In the genomic region with DNA sequence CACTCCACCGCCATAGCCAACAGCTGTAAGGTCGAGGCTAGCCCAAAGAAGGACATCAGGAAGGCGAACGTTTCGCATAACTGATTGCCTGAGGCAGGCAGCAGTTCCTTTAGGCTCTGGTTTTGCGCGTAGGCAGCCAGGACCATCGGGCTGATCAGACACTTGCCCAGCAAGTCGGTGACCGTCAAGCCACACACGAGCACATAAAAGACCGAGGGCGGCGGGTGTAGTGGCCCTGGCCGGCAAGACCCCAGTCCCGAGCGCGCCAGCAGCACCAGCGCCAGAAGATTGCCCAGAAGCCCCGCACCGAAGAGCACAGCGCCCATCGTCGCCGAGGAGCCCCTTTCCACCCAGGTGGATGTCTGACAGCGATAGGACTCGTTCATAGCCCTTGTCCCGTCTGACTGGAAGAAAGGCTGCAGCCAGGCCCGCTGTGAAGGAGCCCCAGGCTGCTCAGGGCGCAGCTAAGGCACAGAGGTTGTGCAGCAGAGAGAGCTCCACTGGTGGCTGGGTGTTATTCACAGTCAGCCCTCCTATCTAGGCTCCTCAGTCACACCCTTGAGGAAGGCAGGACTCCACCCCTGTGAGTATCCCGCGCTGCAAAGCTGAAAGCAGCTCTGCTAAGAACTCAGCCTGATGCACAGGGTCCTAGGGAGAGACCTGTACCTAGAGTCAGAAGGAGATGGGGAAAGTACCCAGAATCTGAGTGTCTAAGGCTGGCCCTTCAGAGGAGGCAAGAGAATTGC, we compare ENCODE assay signal across 10 mouse cellular contexts. TPM values are rescaled to one million over a fixed set of nuclear protein-coding genes. Genes with fewer than 3 reads are reported as not detected.
DNase-seq lines count a peak whose midpoint lies in the region; ATAC-seq and TF ChIP-seq lines count a peak whose summit lies in the region.
"Had no signal": no experiment of that assay in that cellular context is flagged by ENCODE, and none has a peak within 500 bp of the region (broad histone marks: within the 10 kb centered on the region; RNA-seq: fewer than 3 reads in every experiment).

TSS of gene Ptgdr (minus strand) at position 508 of the 746 bp plus-strand sequence.

- peak within 1 kb of the TSS; percentile 50 for H3K4me2 ChIP-seq in kidney, embryonic 16.5 days (replicated peaks; ENCODE audit: low read depth, low read length)
- H3K4me2 ChIP-seq in hindbrain, embryonic 15.5 days, result peak within 1 kb of the TSS; percentile 80

- WGBS in kidney, embryonic 16.5 days, result under 1% methylated on average over 32 of the region's 32 CpGs
- WGBS in hindbrain, embryonic 15.5 days, result 2% methylated on average over 32 of the region's 32 CpGs
- 5% methylated on average over 32 of the region's 32 CpGs for WGBS in thymus, adult 2 months

- no peak for DNase-seq in kidney, adult 18-20 months
- DNase-seq in embryo, embryonic 10 days (ENCODE audit: low spot score), result peak; percentile 28
- DNase-seq in neural tube, embryonic 10.5 days (ENCODE audit: extremely low spot score, low spot score), result peak; percentile 31
- no peak for DNase-seq in frontal cortex, adult 2 months (ENCODE audit: extremely low spot score in 1 of 2, low spot score in 1 of 2)
- DNase-seq in urinary bladder, postnatal 4 days (ENCODE audit: low spot score in 2 of 2), result no peak
- DNase-seq in thymus, adult 2 months, result no peak

- peak within 1 kb of the TSS; percentile 33 for H3K4me3 ChIP-seq in kidney, embryonic 16.5 days (ENCODE audit: low read length)
- peak within 1 kb of the TSS; percentile 43 for H3K4me3 ChIP-seq in hindbrain, embryonic 15.5 days
- no peak within 1 kb of the TSS for H3K4me3 ChIP-seq in thymus, adult 2 months (ENCODE audit: control insufficient read depth, insufficient read depth, low read length)

- H3K27ac ChIP-seq in kidney, embryonic 16.5 days (ENCODE audit: low read length), result no peak within 1 kb of the TSS
- H3K27ac ChIP-seq in hindbrain, embryonic 15.5 days (replicated peaks), result no peak within 1 kb of the TSS
- H3K27ac ChIP-seq in thymus, adult 2 months (ENCODE audit: control insufficient read depth, insufficient read depth, low read length), result no peak within 1 kb of the TSS

- H3K9me3 ChIP-seq in kidney, embryonic 16.5 days (ENCODE audit: low read length), result no peaks in the 10 kb centered on the region
- H3K9me3 ChIP-seq in hindbrain, embryonic 15.5 days, result no peaks in the 10 kb centered on the region
- H3K9me3 ChIP-seq: G1E had no signal

- no peaks in the 10 kb centered on the region for H3K36me3 ChIP-seq in kidney, embryonic 16.5 days (ENCODE audit: insufficient read depth, low read length)
- H3K36me3 ChIP-seq in hindbrain, embryonic 15.5 days, result no peaks in the 10 kb centered on the region
- no peaks in the 10 kb centered on the region for H3K36me3 ChIP-seq in thymus, adult 2 months (ENCODE audit: control insufficient read depth, insufficient read depth, low read length)
- H3K36me3 ChIP-seq: G1E had no signal

- H3K9ac ChIP-seq in kidney, embryonic 16.5 days (replicated peaks; ENCODE audit: low read length), result no peak within 1 kb of the TSS; the same call in 1 of the 2 replicates
- peak within 1 kb of the TSS; percentile 45 for H3K9ac ChIP-seq in hindbrain, embryonic 15.5 days

- TF ChIP-seq CTCF in thymus, adult 2 months (IDR thresholded peaks at IDR 0.05; ENCODE audit: borderline replicate concordance, control insufficient read depth, extremely low read depth, insufficient read depth, low read length, poor library complexity), result no peak

- no peak for TF ChIP-seq POLR2A in thymus, adult 2 months (IDR thresholded peaks at IDR 0.05; ENCODE audit: control insufficient read depth, extremely low read depth, insufficient read depth, low read length, poor library complexity)

- peak; percentile 63; the same call in 1 of the 2 replicates for ATAC-seq in kidney, embryonic 16.5 days (ENCODE audit: low FRiP score, low TSS enrichment)
- peak; percentile 62 for ATAC-seq in hindbrain, embryonic 15.5 days (ENCODE audit: low FRiP score, low read depth)

- peaks cover 25% of the 10 kb centered on the region for H3K27me3 ChIP-seq in kidney, embryonic 16.5 days (ENCODE audit: insufficient read depth, low read length)
- peaks cover 19% of the 10 kb centered on the region for H3K27me3 ChIP-seq in hindbrain, embryonic 15.5 days
- H3K27me3 ChIP-seq in thymus, adult 2 months (ENCODE audit: control insufficient read depth, insufficient read depth, low read length), result no peaks in the 10 kb centered on the region

- H3K4me1 ChIP-seq in kidney, embryonic 16.5 days (ENCODE audit: insufficient read depth, low read length), result 0 out of 2 replicates have a peak, but pooled peaks cover 5% of the 10 kb centered on the region
- peaks cover 15% of the 10 kb centered on the region for H3K4me1 ChIP-seq in hindbrain, embryonic 15.5 days (replicated peaks)
- no peaks in the 10 kb centered on the region for H3K4me1 ChIP-seq in thymus, adult 2 months (replicated peaks; ENCODE audit: control insufficient read depth, insufficient read depth, low read length)

RNA-seq across cellular contexts. Expression of gene Ptgdr, which starts in this region (rescaled TPM):
- polyA plus RNA-seq in kidney, embryonic 16.5 days (2015; fragmentation: Nextera tagmentation; extraction: Ambion mirVana), result not detected in 2 replicates
- 0.34 and 0.41 TPM in 2 replicates for polyA plus RNA-seq in hindbrain, embryonic 15.5 days (2015; fragmentation: Nextera tagmentation; extraction: Ambion mirVana)
- polyA plus RNA-seq in frontal cortex, adult 2 months (2012; rRNA removed), result 0.84 and 1.3 TPM in 2 replicates
- 0.66 and 0.68 TPM in 2 replicates for polyA plus RNA-seq in thymus, adult 2 months (2012; rRNA removed)
- polyA plus RNA-seq: G1E; liver, embryonic 16.5 days had no signal

Comparison
In these comparisons a context has a peak if more than half of its experiments do, and no peak if none do; other contexts are left out.
1. Peak in ATAC-seq, H3K4me3 ChIP-seq and H3K4me2 ChIP-seq in kidney, embryonic 16.5 days; RNA of the gene not detected or under 1 TPM.
2. Peak in ATAC-seq, H3K4me3 ChIP-seq, H3K9ac ChIP-seq and H3K4me2 ChIP-seq in hindbrain, embryonic 15.5 days; RNA of the gene not detected or under 1 TPM.
3. DNase-seq: peak in embryo, embryonic 10 days (single experiment) and neural tube, embryonic 10.5 days (single experiment); none in kidney, adult 18-20 months (single experiment), frontal cortex, adult 2 months (0 of 2), urinary bladder, postnatal 4 days (0 of 2) and thymus, adult 2 months (single experiment).